Mouse (Mus musculus): ENCODE measurements at regions not wholly inside any gene's neighbourhood (a gene's known extent, or its start where the extent isn't known, plus 50 kb on each side); places are given as distances from the start of the nearest gene placed in this dataset.

DNA sequence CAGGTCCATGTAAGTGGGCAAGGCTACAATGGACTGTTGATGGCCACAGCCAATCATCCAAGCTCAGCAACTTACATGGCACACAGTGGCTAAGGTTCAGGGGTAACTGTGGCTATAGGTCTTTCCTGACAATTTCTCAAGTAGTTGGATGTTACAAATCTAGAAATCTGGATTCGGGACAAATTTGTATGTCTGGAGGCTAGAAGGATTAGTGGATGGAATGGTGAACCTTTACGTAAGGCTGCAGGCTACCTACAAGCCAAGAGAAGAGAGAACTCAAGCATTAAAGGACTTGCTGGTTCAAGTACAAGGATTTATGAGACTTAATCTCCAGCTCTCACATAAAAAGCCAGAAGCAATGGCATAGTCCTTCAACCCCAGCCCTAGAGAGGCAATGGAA is 239.4 kb downstream of the Sox11 start:
- no peak for TF ChIP-seq CTCF (IDR thresholded peaks at IDR 0.05; ENCODE audit: low read depth)
- TF ChIP-seq EP300 (optimal IDR thresholded peaks at IDR 0.05): no peak
